Mouse (Mus musculus) spleen, embryonic (tissue): ENCODE measurements around the gene Igfbp4.

Source experiments
- CTCF ChIA-PET: fragments of 350-600 bp; sonication (Branson Sonifier 250); formaldehyde crosslinking; loops from one replicate; lab custom pipeline; 2022; lab: Charles Lee

Igfbp4 gene

DNA sequence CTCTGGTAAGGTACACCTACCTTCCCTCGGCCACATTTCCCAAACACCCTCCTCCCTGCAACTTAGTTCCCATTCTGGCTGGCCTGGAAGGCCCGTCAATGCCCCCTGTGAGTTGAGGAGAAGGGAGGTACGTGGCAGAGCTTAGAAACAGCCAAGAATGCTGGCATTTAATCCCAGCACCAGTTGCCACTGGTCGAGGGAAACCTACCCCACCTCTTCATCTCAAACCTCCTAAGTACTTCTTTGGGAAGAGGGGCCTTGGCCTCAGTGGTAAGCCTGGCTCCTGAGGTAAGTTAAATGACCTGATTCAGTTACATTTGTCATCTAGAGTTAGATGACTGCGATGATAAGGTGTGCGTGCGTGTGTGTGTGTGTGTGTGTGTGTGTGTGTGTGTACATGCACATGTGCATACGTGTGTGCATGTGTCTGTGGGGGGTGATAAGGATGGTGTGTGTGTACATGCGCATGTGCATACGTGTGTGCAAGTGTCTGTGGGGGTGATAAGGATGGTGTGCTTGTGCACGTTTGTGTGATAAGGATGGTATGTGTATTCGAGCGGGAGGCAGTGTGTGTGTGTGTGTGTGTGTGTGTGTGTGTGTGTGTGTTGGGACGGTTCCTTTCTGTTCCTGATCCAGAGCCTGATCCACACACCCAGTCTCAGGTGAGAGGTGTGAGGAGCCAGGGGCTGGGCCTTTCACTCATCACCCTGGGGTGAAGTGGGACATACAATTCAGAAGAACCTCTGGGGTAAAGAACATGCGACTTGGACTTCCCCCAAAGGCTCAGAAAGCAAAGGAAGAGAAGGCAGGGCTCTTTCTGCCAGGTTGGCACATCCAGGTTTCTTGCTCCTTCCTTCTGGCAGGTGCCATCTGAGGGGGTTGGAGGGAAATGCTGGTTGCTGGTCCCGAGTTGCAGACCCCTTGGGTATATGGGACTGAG is 1.1 kb downstream of the Igfbp4 start:
- CTCF ChIA-PET = interaction anchor here (0.6 to 0.8 kb wide), 2 partner anchors 71 kb away, joined by 3 to 12 read pairs; no protein-coding TSS in a partner anchor

DNA sequence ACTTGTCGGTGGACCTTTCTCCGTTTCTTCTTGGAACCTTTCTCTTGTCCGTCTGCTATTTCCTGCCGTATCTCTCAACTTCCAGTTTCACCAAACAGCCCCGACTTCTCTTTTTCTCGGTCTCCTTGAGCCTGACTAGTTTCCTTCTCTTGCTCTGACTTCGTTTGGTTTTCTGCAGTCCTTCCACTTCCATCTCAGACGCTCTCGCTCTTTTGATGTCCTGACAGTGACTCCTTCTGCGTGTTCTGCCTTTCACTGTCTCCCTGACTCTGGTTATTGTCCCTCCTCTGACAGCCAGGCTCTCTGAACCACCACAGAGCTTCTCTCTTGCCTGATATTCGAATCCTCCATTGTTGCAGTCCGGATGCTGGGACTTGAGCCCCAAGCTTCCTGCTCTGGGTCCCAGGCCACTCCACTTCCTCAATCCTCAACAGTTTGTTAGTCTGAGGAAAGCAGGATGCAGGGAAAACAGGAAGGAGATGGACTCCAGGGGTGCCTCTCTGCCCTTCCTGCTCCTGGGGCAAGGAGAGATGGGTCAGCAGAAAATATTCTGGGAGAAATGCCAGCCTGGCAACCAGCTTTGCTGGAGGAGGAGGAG is 1.9 kb downstream of the Igfbp4 start:
- CTCF ChIA-PET = interaction anchor here (0.6 to 0.8 kb wide), 2 partner anchors 23 to 184 kb away, joined by 3 to 4 read pairs; no protein-coding TSS in a partner anchor

DNA sequence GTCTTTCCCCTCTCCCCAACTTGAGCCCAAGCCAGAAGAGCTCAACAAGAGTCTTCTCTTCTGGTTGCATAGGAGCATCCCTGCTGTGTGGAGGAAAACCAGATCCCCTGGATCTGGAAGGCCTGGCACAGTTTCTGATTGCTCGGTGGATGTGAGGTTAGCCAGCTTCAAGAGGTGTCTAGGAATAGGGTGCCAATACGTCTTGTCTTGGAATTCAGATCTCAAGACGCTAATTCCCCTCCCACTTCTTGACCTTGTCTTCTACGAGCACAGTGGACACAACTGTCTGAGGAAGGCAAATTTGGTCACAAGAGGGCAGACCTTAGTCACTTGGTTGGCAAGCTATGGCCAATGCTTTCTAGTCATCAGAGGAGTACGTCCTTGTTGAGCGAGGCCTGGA is 2.6 kb downstream of the Igfbp4 start:
- CTCF ChIA-PET = interaction anchor here (0.6 to 0.8 kb wide), 4 partner anchors 23 to 1457 kb away, joined by 3 to 4 read pairs (median 4); no protein-coding TSS in a partner anchor

DNA sequence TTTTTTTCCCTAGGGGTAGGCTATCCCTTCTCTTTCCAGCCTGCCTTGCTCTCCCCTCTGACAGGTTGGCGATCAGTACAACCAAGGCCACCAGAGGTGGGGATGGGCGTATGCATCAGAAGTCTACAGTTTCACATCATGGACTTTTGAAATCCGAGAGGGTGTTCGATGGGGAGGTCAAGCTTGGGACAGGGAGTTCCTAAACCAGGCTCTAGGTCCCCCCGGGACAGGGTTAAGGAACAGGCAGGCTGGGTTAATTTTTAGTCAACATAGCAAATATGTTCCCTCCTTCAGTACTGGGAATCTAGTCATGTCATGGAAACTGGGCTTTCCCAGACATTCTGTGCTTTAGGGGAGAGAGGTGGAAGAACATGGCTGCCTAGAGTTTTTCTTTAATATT is 3.3 kb downstream of the Igfbp4 start:
- CTCF ChIA-PET = no interaction called here

DNA sequence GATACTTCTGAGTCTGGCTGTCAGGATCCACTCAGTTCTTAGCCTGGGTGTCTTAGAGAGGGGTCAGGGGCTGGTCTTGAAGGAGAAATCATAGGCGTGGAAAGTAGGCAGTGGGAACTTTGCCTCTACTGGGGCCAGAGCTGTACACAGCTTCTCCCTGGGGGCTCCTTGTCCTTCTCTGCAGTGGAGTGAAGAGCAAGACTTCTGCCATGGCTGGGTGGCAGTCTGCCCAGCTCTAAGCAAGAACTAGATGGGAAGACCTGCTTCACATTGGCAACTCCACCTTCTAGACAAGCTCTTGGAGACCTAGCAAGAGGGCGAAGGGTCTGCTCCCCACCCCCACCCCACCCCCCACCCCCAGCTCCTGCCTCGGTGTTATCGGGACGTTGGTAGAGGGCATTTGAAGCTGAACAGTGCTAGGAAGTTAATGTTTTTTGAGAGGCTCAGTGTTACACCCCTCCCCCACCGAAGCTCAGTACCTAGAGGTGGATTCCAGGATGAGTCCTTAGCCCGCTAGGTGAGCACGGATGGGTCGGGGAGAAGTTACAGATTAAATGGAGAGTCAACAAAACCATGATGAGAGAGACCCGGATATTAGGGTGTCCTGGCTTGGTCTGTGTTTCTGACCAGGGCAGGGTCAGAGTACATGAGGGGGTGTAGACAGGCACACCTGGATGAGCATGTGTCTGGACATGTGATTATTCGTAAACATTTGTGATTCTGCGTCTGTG is 4.3 kb downstream of the Igfbp4 start:
- CTCF ChIA-PET = no interaction called here

DNA sequence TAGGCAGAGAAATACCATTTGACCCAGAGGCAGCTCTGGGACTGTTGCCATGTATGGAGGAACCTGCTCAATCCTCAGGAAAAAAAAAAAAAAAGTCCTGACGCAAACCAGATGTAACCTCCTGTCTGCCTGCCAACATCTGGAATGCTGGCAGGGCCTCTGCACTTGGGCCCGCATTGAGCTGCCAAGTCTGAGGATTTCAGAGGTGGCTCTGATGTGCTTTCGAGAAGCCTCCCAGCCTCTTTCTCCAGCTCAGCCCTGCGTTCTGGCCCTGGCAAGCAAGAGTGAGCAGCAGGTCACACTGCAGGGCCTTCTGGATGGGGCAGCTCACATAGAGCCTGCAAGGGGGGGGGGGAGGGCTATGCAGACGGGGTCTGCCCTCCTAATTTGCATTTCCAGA is 6.1 kb downstream of the Igfbp4 start:
- CTCF ChIA-PET = no interaction called here

DNA sequence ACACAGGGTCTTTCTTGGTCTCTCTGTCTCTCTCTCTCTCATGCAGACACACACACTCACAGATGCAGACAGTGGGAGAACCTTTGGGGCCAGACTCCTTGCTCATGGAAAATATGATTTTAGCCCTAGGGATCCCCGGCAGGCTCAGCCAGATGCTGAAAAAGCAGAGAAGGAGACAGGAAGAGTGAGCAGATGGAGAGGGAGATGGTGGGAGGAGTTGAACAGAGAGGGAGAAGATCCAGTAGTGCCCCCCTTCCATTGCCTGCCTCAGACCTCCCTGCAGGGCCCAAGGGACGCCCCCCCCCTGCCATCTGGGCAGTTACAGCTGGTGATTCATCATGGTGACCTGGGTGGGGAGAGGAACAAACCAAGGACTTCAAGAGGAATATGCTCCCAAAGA is 6.6 kb downstream of the Igfbp4 start:
- CTCF ChIA-PET = interaction anchor here (0.6 kb wide), 1 partner anchor 67 kb away, joined by 3 read pairs; no protein-coding TSS in a partner anchor

DNA sequence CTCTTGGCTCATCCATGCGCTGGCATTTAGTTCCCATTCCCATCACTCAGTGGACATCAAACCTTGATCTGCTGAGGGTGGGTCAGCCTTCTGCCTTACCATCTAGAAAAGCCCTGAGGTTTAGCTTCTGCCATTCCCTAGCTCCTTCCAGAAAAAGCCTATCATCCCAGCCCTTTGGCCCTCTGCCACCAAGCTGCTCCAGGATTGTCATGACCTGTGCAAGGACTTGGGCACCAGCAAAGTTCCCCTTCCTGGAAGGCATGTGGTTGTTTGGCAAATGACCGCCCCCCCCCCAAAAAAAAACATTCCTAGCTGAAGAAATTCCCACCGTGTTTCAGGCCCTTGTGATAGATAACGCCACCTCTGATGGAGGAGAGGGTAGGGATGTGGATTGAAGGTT is 14.1 kb downstream of the Igfbp4 start:
- CTCF ChIA-PET = interaction anchor here (1.0 kb wide), 1 partner anchor 11 kb away, joined by 3 read pairs; no protein-coding TSS in a partner anchor

DNA sequence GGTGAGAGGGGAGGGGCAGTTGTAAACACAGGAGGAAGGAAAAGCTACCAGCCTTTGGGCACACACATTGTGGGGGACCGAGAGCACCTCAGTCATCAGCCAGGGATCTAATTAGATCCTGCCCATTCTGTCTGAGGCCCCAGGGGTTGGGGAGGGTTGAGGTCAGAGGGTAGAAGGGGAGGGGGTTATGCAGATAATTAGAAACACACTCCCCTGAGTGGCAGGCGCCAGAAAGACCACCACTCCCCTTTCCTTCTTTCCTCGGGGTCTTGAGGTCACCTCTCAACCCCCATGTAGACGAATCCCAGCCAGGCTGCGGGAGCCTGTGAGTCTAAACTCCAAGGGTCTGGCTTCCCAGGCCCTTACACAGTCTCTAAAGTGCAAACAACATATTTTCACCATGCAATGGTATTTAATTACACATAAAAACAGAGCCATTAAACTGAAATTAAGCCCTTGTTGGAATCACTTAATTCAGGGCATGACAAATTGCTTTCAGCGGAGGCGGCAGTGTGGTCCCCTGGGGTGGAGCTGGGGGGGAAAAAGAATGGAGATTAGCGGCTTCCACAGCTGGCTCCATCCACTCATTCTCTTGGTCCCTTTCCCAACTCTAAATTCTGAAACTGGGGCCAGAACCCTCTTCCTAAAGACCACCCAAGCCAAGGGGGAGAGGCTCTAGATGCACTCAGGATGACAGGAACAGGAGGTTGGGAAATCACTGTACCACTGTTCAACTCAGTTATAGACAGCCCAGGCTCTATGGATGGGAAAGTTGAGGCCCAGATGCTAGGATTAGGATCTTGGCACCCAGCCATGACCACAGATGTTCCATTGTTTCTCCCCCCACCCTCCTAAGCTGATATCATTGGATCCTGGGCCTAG is 14.8 kb downstream of the Igfbp4 start:
- CTCF ChIA-PET = interaction anchor here (1.0 kb wide), 1 partner anchor 10 kb away, joined by 3 read pairs; no protein-coding TSS in a partner anchor

DNA sequence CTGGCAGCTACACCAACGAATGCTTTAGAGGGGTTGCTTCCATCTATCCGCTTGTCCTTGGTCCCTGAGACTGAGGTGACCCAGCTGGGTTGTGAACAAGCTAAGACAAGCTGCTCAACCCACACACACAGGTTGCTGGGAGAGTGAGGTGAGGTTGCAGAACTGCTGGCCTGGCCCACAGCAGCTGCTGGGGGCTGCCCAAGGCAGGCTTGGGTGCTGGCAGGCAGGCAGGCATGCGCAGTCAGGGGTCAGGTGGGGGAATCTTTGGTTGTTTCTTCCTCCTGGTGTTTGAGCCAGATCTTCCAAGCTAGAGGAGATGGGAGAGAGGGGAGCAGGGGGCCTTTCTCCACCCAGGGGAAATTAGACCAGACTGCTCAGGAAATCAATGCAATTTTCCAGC is 19.4 kb downstream of the Igfbp4 start:
- CTCF ChIA-PET = no interaction called here

DNA sequence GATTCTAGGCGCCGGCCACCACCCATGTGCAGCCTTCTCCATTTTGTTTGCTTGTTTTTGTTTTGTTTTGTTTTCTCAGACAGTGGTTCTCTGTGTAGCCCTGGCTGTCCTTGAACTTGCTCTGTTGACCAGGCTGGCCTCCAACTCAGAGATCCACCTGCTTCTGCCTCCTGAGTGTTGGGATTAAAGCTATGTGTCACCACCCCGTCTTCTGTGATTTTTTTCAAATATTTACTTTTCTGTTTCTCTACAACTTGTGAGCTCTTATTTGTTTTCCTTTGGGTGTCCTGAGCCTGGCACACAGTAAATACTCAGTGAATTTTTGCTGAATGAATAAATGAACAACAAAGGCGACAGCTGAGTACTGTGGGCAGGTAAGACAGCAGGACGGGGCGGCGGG is 21.6 kb downstream of the Igfbp4 start:
- CTCF ChIA-PET = interaction anchor here (0.7 kb wide), 1 partner anchor 28 kb away, joined by 5 read pairs; no protein-coding TSS in a partner anchor

DNA sequence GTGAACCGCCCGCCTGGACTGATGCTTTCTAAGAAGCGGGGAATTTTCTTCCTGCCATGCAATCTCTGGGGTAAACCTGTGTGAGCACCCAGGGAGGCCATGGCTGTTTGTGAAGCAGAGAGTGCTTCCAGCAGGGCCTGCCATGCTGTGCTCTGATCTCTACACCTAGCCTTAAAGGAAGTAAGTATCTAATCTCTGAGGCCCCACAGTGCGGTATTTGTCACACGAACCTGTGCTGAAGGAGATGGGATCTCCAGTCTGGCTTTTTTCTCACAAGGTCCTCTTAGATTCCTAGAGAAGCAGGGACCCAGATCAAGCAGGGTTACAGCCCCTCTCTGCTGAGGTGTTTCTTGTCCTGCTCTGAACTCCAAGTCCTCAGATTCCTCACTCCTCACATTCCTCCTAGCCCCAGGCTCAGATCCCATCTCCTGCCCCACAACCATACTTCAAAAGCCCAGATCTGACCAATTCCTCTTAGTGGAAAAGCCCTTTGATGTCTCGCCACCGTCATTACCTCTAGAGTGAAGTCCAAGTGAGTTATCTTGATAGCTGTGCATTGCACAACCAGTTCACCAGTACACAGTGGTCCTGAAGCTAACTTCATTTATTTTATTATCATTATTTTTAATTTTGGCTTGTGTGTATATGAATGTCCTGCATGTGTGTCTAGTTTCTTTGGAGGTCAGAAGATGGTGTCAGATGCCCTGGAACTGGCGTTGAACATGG is 22.5 kb downstream of the Igfbp4 start:
- CTCF ChIA-PET = no interaction called here

DNA sequence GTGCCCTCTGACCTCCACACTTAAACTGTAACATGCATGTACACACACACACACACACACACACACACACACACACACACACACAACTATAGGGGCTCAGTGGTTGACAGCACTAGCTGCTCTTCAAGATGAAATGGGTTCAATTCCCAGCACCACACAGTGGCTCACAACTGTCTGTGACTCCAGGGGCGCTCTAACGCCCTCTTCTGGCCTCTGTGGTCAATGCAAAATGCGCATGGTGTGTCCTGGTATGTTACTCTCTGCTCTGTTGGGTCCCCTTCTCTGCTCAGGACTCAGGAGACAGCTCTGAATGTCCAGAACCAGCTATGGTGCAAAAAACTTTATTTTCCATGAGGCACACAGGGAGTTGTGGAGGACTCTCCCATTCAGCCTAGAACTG is 24.3 kb downstream of the Igfbp4 start:
- CTCF ChIA-PET = interaction anchor here (0.8 to 0.9 kb wide), 2 partner anchors 8 to 28 kb away, joined by 3 to 5 read pairs; no protein-coding TSS in a partner anchor

DNA sequence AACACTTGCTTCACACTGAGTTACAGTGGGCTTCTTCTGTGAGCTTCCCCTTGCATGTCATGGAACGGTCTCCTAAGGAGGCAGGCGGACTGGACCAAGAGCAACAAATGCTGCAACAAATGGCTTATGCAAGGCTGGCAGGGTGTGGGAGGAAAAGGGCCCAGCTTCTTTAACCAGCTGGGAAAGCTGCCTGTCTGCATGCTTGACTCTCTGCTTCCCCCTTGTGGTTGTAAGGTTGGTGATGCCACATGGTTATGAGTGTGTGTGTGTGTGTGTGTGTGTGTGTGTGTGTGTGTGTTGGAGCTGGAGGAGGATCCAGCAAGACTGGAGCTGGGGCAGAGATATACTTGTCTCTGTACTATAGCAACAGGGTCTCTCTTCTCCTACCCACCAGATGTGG is 24.9 kb downstream of the Igfbp4 start:
- CTCF ChIA-PET = interaction anchor here (0.6 to 0.9 kb wide), 7 partner anchors 8 to 147 kb away, joined by 3 to 5 read pairs (median 4); no protein-coding TSS in a partner anchor

DNA sequence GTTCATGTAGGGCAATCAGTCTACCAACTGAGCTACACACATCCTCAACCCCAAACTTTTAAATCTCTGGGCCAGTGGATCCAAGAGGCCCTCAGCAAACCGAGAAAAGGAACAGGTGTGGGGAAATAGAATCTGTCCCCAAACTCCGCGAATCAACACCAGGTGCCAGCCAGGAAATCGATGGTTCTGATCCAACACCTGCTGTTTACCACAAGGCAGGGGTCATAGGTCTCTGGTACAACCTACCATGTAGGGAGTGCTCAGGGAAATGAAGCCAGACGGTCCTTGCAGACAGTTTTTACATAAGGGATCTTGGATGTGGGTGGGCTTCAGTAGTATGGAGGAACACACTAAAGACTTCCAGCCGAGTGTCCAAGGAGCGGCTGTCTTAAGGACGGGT is 26.5 kb downstream of the Igfbp4 start:
- CTCF ChIA-PET = interaction anchor here (0.6 kb wide), 1 partner anchor 140 kb away, joined by 3 read pairs; the partner anchor contains the start of gene Rara

DNA sequence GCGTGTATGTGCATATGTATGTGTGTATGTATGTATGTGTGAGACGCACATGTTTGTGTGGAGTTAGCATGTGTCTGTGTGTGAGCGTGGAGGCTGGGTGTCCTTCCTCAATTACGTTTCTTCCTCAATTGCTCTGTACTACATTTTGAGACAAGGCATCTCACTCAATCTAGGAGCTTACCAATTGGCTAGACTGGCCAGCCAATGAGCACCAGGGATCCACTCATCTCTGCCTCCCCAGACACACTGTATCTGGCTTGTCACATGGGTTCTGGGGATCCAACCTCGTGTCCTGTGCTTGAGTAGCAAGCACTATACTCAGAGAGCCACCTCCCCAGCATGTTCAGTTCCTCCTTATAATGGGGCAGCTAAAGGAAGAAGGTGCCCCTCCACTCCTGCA is 27.4 kb downstream of the Igfbp4 start:
- CTCF ChIA-PET = interaction anchor here (0.6 kb wide), 3 partner anchors 53 to 388 kb away, joined by 4 to 6 read pairs (median 5); no protein-coding TSS in a partner anchor

DNA sequence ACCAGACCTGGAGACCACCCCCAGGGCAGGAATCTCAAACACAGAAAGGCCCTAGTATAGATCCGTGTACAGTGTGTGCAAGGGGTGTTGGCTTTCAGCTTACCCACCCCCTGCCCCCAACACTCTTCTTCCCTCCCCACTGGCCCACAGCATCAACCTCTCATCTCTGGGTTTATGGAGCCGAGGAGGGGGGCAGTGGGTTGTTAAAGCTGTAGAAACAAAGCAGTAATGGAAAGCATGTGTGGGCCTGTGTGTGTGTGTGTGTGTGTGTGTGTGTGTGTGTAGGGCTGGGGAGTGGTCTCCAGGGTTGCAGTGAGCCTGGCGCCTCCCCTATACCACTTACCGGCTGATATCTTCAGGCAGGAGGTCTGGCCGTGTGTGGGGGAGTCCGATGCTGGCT is 30.8 kb downstream of the Igfbp4 start:
- CTCF ChIA-PET = interaction anchor here (0.6 kb wide), 2 partner anchors 100 to 220 kb away, joined by 3 read pairs; no protein-coding TSS in a partner anchor

DNA sequence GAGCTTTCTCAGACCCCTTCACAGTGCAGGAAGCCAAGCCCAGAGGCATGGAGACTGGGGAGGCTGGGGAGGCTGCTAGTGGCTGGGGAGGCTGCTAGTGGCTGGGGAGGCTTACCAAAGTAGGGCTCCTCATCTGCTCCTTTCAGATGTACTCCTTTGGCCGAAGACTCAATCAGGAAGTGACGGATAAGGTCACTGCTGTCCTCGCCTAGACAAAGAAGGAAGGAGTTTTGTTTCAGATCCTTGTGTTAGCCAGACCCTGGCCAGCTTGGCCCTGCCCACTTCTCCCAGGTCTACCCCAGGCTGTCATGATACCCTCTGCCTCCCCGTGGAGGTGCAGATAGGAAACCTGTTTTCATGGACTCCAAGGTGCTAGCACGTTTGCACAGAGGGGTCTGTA is 32.7 kb downstream of the Igfbp4 start:
- CTCF ChIA-PET = no interaction called here

DNA sequence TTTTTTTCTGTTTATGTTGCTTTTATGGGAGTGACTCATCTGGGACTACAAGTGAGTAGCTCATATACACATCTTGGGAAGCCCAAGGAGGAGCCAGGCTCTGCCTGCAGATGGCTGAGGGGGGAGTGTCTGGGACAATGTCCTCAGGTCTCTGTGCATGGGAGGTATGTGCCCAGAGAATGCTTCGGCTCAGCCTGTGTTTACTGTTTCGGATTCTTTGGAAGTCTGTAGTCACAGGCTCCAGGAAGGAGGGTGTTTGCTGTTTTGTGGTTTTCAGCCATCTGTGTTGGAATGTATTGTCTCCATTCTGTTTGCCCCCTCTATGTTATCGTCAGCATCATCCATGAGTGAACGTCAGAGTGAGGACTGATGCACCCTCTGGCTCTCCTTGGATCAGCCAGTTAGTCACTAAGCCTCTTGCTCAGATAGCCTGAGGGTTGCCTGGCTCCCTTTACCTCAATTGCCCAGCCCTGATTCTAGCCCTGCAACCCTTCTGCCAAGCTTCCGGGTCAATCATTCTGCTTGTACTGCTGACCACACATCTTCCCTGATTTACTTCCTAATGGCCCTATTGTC is 35.8 kb downstream of the Igfbp4 start:
- CTCF ChIA-PET = no interaction called here
